Mouse (Mus musculus): Measurements from ENCODE around the gene Zbtb14.

The Zbtb14 gene

GRCm38 (mm10) chr17:69382511-69383100, at the start of gene Zbtb14:
Zbtb14 (plus strand) TSS chr17:69383050.
- DNase-seq = peak; percentile 95 to 98

DNA sequence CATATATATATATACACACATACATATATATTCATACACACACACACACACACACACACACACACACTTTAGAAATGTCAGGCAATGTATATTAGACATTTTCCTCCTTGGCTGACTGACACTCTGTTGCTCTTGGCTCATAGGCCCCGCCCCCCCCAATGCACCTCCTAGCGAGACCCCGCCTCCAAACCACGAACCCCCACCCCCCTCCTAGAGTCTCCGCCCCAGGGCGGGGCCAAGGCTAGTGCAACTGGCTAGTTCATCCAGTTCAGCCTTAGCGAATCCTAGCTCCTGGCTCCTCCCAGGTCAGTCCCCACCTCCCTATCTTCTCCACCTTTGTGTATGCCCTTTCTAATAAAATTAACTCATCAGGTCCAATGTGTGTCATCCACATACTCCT, 36.8 kb upstream of the Zbtb14 start:
- no peak for DNase-seq

DNA sequence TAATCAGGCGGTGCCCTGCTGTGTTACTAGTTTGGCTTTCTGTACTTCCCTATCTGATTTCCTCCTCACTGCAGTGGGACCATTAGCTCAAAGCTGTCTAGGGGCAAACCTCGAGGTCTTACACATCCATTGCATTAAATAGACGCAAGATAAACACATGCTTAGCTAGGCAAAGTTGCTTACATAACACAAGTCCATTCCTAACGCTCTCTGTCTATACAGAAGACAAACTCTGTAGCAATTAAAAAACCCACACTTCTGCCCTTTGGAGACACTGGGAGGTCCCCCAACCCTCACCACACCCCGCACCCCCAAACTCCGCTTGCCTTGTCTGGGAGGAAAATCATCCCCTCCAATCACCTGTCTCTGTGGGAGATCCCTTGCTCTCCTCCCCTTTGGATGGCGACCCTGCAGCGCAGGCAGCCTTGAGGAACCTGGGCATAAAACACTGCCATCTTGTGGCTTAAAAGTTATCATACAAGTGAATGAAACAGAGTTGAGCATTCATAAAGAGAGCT, 33.8 kb upstream of the Zbtb14 start:
- DNase-seq = peak in 1 of 2 experiments; percentile 15

DNA sequence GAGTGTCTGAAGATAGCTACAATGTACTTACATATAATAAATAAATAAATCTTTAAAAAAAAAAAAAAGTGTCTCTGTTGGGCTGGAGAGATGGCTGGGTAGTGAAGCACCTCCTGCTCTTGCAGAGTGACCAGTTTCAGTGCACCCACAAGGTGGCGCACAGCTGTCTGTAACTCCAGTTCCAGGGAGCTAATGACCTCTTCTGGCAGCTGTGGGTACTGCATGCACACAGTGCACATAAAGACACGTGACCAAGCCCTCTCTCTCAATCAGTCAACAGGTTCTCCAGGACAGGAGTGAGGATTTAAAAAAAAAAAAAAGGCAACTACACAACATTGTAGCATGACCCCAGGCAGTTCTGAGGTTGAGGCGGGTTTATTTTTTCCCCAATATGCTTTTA, 17.8 kb upstream of the Zbtb14 start:
- DNase-seq = peak; percentile 35 to 62

DNA sequence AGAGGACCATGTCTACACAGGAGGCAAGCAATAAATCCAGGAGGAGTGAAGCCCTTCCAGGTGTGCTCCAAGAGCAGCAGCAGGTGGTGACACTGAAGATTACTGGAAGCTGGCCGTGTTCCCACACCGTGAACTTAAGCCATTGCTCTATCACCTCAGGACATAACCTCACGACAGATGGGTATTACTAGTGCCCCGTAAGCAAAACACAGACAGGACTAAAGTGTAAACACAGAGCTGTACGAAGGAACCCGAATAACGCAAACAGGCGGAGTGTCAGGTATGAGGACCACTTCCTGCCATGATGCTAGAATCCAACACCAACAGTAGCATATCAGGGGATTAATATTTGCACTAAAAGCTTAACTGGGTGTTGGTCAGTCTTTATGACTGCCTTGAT, 2.0 kb upstream of the Zbtb14 start:
- DNase-seq = no peak

DNA sequence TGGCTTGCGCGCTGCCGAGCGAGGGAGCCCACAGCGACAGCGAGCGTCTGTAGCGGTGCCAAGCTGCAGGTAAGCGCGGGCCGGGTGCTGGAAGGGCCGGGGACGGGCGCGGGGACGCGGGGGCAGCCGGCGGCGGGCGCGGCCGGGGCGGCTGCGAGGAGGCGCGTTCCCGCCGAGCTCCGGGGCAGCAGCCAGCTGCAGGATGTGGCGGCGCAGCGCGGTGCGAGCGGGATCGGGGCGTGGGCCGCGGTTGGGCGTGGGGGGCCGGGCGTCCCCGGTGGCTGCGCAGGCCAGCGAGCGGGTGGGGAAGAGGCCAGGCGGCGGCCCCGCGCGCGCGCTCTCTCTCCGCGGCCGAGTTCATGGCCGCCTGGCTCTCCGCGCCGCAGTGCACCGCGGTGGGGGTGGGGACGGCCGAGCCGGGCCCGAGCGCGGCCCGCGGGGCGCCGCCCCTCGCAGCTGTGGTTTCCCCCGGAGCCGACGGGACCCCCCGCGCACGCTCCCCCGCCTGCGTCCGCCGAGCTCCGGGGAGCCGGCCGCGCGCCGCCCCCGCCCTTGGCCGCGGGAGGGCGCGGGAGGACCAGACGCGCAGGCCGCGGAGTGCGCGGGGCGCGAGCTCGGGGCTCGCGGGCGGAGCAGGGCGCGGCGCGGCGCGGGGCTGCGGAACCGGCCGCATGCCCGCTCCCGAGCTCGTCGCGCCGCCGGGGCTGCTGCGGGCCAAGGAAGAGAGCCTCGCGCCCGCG, 521 bp downstream of the Zbtb14 start:
- DNase-seq = peak; percentile 83 to 92

DNA sequence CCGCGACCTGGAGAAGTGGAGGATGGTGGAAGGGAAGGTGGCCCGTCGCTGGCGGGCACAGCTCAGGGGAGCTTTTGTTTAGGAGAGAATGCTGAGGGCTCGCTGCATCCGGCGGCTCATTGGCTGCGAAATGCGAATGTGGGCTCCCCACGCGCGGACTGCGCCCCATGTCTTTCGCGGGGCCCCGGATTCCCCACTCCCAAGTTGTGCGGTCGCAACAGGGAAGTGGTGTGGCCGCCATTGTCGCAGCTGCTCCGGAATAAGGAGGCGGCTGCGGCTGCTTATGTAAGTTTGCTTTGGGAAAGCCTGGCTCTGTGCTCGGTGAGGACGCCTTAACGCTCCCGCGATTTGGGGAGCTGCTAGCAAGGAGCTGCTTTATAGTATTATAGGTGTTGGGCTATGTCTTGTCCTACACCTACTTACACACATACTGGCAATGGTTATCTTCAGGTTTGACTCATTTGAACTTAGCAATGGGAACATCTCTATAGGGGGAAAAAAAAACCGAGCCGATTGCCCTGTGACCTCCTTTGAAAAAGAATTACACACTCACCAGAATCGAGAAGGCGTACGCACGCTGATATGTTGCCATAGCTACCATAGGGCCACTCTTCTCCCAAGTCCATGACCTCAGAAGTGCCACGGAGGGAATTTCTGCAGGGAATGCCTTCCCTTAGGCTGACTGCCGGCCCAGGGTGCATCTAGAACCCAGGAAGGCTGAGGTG, 1.3 kb downstream of the Zbtb14 start:
- peak; percentile 32 to 67 for DNase-seq

DNA sequence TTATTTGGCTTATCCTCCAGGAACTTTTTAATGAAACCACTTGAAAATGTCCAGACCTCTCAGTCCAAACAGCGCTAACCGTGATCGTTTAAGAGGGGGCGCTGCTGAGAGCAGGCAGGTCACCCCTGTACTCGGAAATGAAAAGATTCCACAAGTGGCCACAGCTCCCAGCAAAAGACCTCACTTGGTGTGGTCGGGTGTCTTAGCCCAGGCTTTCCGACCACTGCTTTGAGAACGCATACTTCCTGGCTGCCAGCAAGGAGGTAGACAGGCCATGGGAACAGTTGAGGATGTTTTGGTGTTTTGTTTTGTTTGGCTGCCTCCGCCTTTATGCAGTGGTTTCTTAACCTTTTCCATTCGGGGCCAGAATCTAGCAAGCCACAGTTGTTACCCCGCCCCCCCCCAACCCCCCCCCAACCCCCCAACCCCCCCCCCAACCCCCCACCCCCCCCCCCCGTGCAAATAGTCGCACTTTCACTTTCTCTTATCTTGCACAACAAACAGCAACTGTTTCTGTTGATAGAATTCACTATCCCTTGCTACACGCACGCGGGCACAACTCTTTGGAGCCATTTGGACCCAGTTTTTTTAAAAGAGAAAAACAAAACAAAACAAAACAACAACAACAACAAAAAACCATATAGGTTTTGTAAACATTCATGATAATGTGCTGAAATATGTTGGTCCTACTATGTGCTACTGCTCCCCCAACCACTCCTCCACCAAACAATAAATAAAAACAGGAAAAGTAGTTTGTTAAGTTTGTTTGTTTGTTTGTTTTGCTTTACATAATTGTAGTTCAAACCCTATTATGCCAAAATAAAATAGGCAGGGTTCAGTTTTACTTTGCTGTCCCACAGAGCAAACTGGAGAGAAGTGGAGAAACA, 13.5 kb downstream of the Zbtb14 start:
- DNase-seq = peak; percentile 53 to 63

- no peak for DNase-seq
These were observed 14.3 kb downstream of the Zbtb14 start for GRCm38 (mm10) chr17:69397163-69397562.

- DNase-seq = no peak
These were observed 15.2 kb downstream of the Zbtb14 start for GRCm38 (mm10) chr17:69398092-69398491.

DNA sequence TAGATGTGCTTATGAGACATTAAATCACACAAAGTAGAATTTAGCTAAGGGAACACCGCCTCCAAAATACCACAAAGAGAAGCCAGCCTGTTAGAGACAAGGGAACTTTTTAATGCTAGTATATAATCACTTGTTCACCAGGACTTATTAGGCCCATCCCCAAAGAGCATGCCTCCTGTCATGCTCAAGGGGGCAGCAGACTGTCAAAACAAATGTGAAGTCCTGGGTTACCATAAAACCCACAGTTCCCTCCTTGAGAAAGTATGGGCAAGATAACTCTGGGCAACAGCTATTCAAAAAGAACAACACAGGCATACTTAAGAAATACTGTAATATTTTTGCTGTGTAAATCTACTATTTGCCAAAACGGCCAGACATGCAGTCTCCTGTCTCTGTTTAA, 18.3 kb downstream of the Zbtb14 start:
- no peak for DNase-seq

GRCm38 (mm10) chr17:69416163-69416562, 33.3 kb downstream of the Zbtb14 start:
- no peak for DNase-seq

GRCm38 (mm10) chr17:69416920-69417661, 34.2 kb downstream of the Zbtb14 start:
- DNase-seq = peak; percentile 96 to 97

DNA sequence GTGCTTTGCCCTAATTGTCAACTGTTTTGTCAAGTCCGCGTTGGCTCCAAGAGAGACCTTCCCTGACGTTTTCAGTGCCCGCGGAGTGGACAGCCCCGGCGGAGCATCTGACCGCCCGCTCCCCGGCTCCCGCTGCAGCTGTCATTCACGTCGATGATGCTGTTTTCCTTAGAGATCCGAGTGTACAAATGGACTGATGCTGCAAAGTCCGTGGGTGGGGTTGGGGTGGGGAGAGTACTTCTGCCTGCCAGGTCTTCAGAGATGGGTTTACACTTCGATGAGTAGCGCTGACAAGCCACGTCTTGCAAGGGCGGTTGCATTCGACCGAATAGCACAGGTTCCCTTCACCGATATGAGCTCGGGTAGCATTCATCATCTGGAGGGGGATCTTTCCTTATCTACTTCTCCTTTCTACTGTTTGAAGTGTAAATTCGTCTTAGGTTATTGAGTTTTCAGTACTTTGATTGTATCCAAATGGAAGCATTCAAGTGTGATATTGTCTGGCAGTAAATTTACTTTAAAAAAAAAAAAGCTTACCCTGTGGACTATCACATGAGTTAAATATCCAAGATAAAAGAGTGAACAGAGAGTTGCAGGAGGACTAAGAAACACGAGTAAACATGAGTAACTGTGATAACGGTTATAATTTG, 35.0 kb downstream of the Zbtb14 start:
- DNase-seq = no peak

DNA sequence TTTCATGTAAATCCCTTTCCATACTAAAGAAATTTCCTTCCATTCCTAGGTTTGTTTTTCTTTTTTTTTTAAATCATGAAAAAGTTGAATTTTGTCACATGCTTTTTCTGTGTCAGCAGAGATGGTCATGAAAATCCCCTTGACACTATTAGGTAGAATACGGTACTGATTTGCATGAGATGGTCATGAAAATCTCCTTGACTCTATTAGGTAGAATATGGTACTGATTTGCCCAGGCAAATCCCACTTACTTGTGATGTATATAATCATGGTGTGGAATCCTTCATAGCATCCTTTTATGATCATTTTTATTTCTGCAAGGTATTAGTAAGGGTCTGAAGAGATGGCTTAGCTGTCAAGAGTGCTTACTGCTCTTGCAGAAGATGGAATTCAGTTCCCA, 38.7 kb downstream of the Zbtb14 start:
- no peak for DNase-seq

DNA sequence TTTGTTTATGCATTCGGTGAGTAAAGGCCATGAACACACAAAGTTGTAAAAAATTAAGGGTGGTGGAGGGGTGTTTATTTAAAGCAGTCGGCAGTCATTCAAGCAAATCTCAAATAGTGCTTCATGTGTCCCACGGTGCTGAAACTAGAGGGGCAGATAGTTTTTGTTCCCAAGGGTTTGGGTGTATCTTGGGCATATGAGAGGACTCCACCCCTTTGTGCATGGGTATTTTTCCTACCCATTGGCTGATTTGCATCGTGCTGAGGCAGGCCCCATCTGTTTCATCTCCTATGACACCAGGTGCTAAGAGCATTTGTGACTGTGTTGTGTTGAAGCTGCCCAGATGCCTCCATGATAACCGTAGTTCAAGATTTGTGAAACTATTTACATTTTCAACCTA, 55.0 kb downstream of the Zbtb14 start:
- no peak for DNase-seq

DNA sequence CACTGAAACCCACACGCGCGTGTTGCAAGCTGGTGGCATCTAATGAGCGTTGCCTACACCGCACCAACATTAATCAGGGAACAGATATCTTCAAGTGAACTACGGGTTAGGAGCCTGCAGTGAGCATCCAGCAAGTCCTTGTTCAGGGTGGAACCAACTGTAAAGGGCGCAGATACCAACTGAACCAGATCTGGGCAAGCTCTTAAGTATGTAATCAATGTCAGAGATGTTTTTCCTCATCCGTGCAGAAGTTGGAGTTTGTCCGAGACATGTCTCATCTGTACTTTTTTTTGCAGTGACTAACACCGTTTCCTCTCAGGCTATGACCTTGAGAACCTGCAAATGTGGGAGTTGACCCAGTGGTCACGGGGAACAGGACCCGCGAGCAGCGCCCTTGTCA, 55.6 kb downstream of the Zbtb14 start:
- no peak for DNase-seq

DNA sequence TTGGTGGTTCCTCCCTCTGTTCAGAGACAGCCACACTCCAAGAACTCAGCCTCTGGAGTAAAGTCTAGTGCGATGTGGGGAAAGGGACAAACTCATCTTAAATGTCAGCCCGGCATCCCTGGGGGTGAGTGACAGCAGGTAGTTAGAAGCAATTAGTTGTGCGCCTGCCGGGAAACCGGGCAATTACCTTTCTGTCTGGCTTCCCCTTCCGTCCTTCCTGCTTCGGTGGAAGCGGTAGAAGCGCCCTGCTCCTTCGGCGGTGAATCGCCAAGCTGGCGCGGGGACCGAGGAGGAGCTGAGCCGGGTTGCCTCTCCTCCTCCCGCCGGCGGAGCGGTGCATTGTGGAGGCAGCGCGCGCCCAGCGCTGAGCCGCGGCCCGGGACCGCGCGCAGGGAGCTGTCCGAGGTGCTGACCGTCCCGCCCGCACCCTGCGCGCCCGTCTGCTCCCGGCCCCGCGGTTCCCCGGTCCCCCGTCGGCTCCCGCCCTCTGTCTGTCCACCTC, 56.2 kb downstream of the Zbtb14 start, which contains the start of gene Akain1:
Gene Akain1 (plus strand): TSS at position 337 of the 502 bp plus-strand sequence.
- DNase-seq = peak; percentile 77 to 80

- peak in 1 of 2 experiments; percentile 21 for DNase-seq
These were observed 57.0 kb downstream of the Zbtb14 start for GRCm38 (mm10) chr17:69439571-69440480.

Data from lung, postnatal 4 days (tissue).